Comparison of ENCODE assay signal across 20 mouse cellular contexts in genomic region chr4:76015026-76015425, GRCm38 (mm10).
"Had no signal": no experiment of that assay in that cellular context is flagged by ENCODE, and none has a peak within 500 bp of the region (broad histone marks: within the 10 kb centered on the region; RNA-seq: fewer than 3 reads in every experiment).

No protein-coding gene starts in this region.

- H3K36me3 ChIP-seq: limb, embryonic 10.5 days; liver, embryonic 12.5 days; liver, embryonic 15.5 days; midbrain, embryonic 12.5 days; midbrain, embryonic 15.5 days had no signal

- H3K4me3 ChIP-seq: limb, embryonic 10.5 days; limb, embryonic 13.5 days; liver, embryonic 12.5 days; liver, embryonic 15.5 days; midbrain, embryonic 12.5 days; midbrain, embryonic 15.5 days had no signal

- DNase-seq: kidney, adult 18-20 months; kidney, adult 9 months; kidney, postnatal 14 days; kidney, postnatal 4 days; liver; lung, adult 2 months; lung, postnatal 14 days; lung, postnatal 4 days; right cerebral cortex, adult 18-20 months; right cerebral cortex, postnatal 14 days; right cerebral cortex, postnatal 4 days; thymus, adult 2 months; thymus, postnatal 14 days had no signal

- H3K27me3 ChIP-seq: limb, embryonic 13.5 days; liver, embryonic 12.5 days; liver, embryonic 15.5 days; midbrain, embryonic 12.5 days; midbrain, embryonic 15.5 days had no signal

- ATAC-seq: liver, embryonic 12.5 days; midbrain, embryonic 15.5 days had no signal

- H3K9me3 ChIP-seq: limb, embryonic 10.5 days; limb, embryonic 13.5 days; liver, embryonic 12.5 days; liver, embryonic 15.5 days; midbrain, embryonic 12.5 days; midbrain, embryonic 15.5 days had no signal

- H3K4me1 ChIP-seq: limb, embryonic 10.5 days; liver, embryonic 12.5 days; liver, embryonic 15.5 days; midbrain, embryonic 15.5 days had no signal

- H3K4me2 ChIP-seq: limb, embryonic 13.5 days; liver, embryonic 12.5 days; liver, embryonic 15.5 days; midbrain, embryonic 12.5 days; midbrain, embryonic 15.5 days had no signal

- H3K27ac ChIP-seq: limb, embryonic 10.5 days; limb, embryonic 13.5 days; liver, embryonic 12.5 days; liver, embryonic 15.5 days; midbrain, embryonic 12.5 days; midbrain, embryonic 15.5 days; stomach, postnatal 0 days had no signal

- H3K9ac ChIP-seq: limb, embryonic 13.5 days; liver, embryonic 12.5 days; liver, embryonic 15.5 days; midbrain, embryonic 12.5 days; midbrain, embryonic 15.5 days had no signal
